Mouse (Mus musculus) CH12F3 (cell line): ENCODE results near the gene Oxtr.

Experiments used
- in situ Hi-C: fragments of 300-500 bp; cut with MboI; formaldehyde crosslinking; loops from 2 replicates; pipeline ENCODE4 v1.14.3; 2020; ENCODE audit warnings: low sequenced_read_pairs

The Oxtr gene

DNA sequence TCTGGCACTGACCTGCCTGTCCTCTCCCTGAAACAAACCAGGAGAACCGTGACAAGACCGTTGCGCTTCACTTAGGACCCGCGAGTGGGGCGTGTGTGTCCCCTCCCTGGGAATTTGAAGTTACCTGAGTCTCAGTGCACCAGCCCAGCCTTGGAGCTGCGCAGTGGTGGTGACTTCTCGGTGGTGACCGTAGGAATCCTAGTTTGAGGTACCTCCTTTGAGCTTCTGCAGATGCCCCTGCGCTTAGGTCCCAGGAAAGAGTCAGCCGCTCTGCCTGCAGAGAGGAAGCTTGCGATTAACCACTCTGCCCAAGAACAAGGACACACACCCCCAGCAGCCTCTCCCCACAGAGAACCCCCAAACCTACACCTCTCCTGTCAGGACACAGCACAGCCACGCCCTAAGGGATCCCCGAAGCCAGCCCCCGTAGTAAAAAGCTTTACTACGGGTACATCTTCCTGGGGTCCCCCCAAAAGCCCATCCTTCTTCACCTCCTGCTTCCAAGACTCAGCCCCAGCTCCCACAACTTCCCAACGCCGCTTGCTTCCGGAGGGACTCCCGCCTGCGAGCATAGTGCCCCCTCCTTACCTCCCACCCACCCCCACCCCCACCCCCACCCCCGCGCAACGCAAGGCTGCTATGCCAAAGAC is at the start of gene Oxtr:
Gene Oxtr, minus strand, starts transcription at position 34 of the 650 bp plus-strand sequence.
- in situ Hi-C loops = no loop called here

DNA sequence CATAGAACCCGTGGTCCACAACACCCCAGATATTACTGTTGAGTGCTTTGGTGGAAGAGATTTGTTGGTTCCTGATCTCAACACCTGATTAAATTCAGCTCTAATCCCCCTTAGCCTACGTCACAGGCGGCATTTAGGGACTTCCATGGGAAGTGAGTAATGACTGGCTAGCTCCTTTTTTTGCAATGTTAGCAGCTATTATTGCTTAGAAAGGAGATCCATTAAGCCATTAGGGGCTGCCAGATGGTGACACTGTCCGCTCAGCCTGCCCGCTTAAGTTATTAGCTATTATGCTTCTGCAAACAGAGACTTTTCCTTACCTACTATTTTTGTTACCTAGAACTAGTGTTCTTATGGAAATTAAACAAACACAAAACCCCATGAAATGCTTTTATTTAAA is 35.7 kb upstream of the Oxtr start:
- in situ Hi-C loops = no loop called here

DNA sequence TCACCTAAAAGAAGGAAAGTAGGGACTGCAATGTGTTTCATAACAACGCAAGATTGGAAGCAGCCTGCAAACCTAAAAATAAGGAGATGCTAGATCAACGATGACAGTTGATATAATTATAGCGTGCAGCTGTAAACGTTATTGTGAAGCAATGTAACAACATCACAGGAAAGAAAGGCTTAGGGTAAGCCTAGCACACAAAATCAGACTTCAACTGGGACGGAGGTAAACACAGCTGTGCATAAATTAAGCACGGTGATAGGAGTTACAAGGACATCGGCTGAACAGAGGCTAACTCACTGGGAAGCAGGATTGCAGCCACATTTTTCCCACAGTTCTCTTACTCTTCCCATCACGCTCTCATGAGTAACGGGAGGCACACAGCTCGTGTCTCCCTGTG is 34.7 kb upstream of the Oxtr start:
- in situ Hi-C loops = no loop called here

DNA sequence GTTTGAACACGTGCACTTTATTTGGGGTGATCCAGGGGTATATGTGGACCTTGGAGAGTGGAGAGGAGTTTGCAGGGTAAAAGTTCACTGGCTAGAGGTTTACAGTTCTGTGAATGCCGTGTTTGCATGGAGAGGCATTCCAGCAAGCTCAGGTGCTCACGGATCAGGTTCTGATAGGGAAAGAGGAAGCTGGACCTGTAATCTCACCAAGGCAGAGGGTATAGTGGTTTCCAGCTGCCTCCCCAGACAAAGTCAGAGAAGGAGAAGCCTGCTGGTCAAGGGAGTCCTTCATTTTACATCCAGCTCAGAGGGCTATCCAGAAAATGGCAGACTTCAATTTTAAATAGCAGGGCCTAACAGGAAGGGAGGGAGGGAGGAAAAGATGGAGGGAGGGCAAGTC is 28.2 kb upstream of the Oxtr start:
- in situ Hi-C loops = no loop called here

DNA sequence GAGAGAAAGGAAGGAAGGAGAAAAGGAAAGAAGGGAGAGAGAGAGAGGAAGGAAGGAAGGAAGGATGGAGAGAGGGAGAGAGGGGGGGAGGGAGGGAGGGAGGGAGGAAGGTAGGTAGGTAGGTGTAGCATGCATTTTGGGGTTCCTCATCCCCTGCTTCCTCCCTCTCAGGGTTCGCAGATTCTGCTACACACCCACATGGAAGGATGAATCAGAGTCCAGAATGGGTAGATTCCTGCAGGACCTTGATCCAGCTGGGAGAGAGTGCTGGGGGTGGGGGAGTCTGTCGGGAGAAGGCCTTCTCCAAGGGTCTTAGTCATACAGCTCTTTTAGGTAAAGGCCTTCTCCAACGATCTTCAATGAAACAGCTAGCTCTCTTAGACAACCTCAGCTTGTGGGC is 27.8 kb upstream of the Oxtr start:
- in situ Hi-C loops = no loop called here

DNA sequence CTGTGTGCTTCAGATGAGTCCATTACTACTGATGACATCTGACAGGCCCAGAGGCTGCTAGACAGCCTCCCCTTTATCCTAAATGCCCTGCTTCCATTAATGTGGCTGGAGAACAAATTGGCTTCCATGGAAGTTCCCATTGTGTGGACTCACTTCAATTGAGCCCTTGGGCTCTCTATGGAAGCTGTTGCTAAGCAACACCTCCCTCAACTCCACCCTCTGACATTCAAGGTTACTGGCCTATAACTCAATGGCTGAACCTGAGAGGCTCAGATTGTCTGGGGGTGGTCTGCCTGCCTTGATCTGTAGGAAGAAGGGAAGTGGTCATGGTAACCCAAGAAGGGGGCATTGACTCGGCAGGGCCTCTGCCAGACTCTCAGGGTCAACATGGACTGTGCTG is 26.8 kb upstream of the Oxtr start:
- in situ Hi-C loops = no loop called here

DNA sequence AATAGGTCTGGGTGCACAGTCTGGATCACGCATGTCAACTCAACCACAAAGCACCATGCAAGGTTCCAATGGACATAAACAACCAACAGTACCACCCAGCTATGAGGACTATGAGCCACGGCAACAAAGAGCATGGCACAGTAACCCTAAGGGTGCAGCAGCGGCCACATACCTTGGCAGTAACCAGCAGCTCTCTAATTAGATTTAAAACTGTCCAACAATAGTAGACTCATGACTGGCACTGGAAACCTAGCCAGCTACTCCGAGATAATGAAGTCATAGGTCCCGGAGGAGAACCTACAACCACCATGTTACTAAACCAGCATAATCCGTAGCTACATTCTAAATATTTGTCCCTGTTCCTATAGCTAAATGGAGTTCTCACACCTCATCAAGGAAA is 24.8 kb upstream of the Oxtr start:
- in situ Hi-C loops = no loop called here

DNA sequence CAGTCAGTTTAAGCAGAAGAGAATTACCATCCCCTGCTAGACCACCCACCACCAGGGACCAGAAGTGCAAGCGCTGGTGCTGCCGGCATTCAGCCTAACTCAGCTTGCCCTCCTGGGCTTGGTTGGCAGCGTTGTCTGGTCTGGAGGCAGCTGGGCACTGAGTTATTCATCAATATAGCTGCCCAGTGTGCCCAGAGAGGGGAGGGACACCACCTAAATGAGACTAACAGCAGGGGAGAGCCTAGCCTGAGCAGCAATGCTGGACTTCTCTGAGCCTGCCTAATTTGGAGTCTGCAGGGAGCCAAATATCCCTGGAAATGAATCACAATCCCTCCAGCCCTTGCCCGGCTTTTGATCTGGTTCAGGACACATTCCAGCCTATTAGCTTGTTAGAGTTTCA is 20.6 kb upstream of the Oxtr start:
- in situ Hi-C loops = no loop called here

DNA sequence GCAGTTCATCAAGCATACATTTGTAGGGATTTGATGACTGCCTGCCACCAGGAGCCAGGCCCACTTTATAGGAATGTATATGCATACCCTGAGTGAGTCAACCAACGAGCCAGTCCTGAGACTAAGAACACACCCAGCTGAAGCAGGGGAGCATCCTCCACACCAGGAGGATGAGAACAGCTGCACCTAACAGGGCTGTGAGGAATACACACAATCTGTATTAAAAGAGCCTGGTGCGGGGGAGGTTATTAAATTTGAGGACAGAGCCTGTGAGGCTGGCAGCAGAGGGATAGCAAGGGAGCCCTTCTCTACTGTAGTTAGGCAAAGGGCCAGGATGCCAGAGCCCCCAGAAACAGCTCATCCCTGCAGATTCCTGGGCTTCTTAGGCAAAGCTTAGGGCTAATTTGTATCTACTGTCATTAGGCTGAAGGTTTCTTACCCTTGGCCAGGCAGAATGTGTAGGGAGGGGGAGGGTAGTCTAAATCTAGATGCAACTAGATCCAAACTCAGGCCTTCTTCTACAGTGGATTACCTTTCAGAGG is 19.9 kb upstream of the Oxtr start:
- in situ Hi-C loops = no loop called here

DNA sequence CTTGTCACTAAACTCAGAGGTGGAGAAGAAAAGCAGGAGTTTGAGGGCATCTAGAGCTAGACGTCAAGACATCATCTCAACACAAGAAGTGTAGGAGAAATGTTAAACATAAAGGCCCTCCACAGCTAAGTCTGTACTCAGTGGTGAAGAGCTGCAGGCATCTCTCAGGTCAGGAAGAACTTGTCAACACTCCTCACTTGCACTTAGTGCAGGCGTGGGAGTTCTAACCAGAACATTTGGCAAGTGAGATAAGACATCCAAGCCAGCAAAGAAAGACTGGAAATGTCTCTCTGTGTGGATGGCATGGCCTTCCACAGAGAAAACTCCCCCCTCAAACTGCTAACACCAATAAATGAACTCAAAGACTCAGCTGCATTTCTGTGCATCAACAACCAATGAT is 17.9 kb upstream of the Oxtr start:
- in situ Hi-C loops = no loop called here

DNA sequence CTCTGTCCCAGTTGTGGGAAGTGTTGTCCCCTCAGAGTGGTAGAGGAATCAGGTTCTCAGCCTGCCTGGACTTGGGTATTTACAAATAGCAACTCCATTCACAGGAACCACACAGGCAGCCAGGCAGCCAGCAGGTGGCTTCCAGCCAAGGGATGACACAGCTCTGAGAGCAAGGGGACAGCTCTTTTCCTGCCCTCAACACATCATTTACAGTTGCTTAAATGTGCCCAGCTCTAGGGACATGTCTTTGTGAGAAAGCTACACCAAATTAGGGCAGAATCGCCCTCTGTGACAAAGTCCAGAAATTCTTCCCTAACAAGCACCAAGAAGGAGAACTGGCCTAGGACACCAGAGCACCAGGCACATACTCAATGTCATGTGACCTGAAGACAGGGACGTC is 11.4 kb upstream of the Oxtr start:
- in situ Hi-C loops = no loop called here

DNA sequence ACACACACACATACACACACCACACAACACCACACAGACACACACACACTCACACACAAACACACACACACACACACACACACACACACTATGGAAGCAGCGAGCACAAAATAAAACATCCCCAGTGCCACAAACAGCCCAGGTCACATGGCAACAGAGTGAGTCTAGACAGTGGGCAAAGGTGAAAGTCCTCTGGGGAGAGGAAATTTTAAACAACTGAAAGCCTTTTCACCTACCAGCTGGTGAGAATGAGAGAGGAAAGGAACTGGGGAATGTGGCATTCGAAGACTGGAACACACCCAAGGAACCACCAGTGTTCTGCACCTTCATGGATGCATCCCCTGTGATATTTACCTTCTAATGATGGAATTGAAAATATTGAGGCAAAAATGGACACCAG is 9.7 kb upstream of the Oxtr start:
- in situ Hi-C loops = no loop called here

DNA sequence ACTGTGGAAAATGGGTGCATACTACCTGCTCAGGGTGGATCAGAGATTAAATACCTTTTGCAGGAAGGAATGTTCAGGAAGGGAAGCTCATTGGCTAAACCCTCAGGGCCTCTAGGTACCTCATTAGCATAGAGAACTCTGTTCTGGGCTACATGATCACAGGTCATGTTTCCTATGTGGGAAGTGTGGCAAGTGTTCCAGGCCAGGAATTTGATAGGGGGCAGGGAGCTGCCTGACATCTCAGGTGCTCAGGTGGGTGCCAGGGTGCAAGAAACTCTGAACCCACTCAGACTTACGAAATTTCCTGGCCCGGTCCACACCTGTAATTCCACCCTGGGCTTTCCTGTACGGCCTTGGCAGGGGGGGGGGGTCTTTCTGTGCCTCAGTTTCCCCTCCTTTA is 9.0 kb upstream of the Oxtr start:
- in situ Hi-C loops = no loop called here

DNA sequence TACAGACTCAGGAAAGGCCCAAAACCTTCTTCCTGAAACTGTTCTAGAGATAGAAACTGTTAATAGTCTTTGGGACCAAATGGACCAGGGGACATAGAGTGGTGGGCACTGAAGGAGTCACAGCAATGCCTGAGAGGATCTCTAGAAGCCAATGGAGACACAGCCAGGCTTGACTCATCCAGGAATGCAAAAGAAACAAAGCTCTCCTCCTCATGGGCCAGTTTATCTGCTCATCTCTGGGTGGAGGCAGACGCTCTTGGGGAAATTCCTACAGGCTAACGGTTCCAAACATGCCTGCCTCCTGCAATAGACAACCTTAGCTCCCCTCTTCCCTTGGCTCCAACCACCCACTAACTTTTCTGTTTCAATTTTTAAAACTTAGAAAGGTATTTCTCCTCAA is 7.7 kb upstream of the Oxtr start:
- in situ Hi-C loops = no loop called here

DNA sequence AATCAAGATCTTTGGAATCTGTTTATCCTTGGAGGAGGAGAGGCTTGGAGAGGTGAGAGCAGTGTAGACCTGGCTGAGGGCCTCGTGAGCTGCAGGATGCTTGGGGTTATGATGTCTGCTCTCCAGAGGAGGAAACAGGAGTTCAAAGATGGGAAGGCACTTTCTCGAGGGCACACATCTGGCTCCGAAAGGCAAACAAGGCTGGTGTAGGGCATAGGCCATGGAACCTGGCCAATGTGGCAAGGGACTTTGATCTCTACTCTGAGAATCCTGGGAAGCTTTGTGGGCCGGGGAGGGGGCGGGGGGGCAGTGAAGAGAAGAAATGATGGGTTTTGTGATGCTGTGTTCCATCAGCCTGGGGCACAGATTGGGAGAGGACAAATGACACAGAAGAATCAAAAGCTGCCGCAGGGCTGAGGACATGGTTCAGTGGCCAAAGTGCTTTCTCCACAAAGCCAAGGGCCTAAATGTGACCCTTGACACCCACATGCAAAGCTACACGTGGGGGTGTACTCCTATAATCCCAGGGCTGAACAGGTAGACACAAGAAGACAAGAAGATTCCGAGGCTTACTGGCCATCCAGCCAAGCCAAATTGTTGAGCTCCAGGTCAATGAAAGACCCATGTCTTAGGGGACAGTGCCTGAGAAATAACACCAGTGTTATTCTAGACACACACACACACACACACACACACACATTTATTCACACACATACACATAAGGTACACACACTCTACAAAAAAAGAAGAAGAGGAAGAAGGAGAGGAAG is 6.7 kb upstream of the Oxtr start:
- in situ Hi-C loops = no loop called here

DNA sequence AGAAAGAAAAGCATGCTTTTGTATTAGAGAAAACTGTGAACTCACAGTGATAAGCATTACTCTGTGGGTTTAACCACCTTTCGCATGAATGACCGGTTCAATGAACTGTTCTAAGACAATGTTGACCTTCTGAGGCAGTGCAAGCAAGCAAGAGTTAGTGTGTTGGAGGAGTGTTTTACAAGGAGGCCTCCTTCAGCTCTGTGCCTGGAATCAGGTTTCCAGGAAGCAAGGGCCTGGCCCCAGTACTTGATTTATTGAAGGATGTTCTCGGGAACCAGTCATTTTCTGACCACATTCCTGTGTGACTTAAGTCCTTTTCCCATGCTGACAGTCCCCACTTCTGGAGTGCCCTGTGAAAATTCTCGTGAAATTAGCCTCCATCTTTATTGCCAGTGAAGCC is 5.5 kb upstream of the Oxtr start:
- in situ Hi-C loops = no loop called here

DNA sequence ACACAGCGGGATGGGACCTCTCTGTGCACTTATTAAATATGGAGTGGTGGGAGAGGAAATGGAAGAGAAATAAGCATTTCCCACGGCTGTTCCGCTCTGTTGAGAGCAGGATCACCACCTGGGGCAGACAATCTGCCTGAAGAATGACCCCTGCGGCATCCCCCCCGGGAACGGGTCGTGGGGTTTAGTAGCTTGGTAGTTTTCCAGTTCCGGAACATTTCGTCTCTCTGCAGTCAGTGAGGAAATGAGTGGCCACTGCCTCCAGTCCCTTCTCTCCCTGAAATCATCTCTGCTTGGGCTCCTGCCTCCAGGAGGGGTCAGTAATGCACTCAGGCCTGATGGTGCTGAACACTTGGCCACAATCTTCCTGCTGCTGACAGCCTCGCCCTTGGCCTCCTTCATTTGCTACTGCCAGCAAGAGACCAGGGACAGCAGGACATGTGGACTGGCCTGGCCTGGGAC is 4.9 kb upstream of the Oxtr start:
- in situ Hi-C loops = no loop called here

DNA sequence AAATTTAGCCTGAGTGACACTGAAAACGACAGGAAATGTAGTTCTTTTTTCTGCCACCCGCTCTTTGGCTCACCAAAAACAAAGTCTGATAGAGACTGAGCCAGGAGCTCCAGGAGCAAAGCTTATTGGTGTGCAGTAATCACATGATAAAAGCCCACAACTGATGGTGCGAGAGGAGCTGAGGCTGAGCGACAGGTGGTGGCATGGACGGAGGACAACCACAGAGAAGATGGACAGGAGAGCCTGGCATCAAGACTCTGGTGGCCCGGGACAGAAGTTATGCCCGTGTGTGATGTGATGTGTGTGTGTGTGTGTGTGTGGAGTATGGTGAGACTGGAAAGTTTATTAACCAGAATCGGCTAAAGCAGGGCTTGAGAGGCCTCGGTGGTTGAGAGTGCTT is 3.6 kb upstream of the Oxtr start:
- in situ Hi-C loops = no loop called here

DNA sequence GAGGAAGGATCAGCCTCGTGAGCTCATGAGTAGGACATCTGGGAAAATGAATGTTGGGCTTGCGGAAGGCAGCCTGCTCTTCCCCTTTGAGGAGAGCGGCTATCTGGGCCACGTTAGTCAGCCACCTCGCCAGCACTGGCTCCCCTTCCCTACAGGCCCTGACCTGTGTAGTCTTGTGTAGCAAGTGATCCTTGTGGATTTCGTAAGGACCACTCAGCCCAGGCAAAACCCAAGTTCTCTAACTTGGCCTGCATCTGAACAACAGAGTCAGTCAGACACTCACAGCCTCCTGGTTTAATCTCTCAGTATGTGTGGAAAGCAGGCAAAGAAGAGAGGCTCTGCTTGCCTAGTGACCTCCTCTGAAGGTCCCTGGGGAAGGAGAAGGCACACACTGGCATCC is 2.9 kb upstream of the Oxtr start:
- in situ Hi-C loops = no loop called here

DNA sequence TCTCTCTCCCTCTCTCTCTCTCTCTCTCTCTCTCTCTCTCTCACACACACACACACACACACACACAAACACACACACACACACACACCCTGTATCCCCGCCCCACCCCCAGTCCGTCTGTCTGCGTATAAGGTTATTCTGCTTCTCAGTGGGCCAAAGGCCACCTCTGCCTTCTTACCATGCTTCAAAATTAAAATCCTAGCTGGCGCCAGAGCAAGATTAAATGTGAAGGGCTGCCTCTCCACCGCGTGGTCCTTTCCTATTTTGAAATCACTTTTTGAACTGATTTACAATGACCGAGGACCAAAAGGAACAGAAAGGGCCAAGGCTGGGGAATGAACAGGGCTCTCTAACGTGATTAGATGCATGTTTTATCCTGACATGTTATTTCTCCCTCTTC is 1.8 kb upstream of the Oxtr start:
- in situ Hi-C loops = no loop called here

DNA sequence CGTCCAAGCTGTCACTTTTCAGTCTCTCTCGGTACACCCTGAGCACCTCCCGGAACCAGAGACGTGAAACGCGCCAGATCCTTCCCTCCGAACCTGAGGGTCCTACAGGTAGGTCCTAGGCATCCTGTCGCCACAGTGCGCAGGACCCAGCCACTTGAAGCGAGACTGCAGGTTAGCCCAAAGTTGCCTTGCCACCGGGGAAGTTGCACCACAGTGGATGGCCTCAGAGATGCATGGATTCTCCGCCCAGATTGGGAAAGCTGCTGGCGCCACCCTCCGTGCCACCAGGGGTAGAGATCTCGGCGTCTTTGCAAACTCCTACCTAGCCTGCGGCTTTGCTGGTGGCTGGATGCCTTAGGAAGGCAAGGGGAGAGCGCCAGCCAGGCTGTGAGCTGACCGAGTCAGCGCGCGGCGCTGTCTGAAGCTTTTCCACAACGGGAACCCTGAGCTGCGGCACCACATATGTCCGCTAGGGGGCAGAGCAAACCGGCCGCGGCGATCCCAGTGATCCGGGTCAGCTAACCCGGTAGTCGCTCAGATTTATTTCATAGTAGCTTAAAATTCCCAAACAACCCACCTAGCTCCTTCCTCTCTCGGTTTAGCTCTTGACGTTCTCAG is 991 bp upstream of the Oxtr start:
- in situ Hi-C loops = no loop called here
